Mouse (Mus musculus): ENCODE data around the gene Tlcd2. TPM values are rescaled to one million over a fixed set of nuclear protein-coding genes. Genes with fewer than 3 reads are reported as not detected.

The Tlcd2 gene
- polyA plus RNA-seq, 1 experiment from 2014 or later = 12.7 TPM

GRCm38 (mm10) chr11:75512301-75513018 lies 50.9 kb downstream of the Tlcd2 start:
- H3K9me3 ChIP-seq = no peaks in the 10 kb centered on the region
- H3K4me1 ChIP-seq = peaks cover 34% of the 10 kb centered on the region
- 0 out of 2 replicates have a peak overlapping the region, but pooled peaks have one; percentile 2 for H3K4me3 ChIP-seq
- no peak for DNase-seq (ENCODE audit: low spot score)
- H3K36me3 ChIP-seq (replicated peaks) = peaks cover 45% of the 10 kb centered on the region
- 78% methylated on average over 9 of the region's 9 CpGs for WGBS
- no peaks in the 10 kb centered on the region for H3K27me3 ChIP-seq (replicated peaks; ENCODE audit: low read depth, poor library complexity, severe bottlenecking)
- no peak overlapping the region for H3K27ac ChIP-seq (replicated peaks)

GRCm38 (mm10) chr11:75513336-75513735 lies 51.8 kb downstream of the Tlcd2 start, which contains the start of gene Scarf1:
Gene Scarf1 (plus strand): TSS chr11:75513540.
- Histone ChIP-seq H3K4me1 (peaks cover 32% of the 10 kb centered on the region), H3K36me3 (replicated peaks) (peaks cover 37% of the 10 kb centered on the region), H3K27me3 (replicated peaks; ENCODE audit: low read depth, poor library complexity, severe bottlenecking) (no peaks in the 10 kb centered on the region), H3K9me3 (no peaks in the 10 kb centered on the region), H3K4me3 (peak within 1 kb of the TSS; percentile 2; the same call in 1 of the 2 replicates), H3K27ac (replicated peaks) (peak within 1 kb of the TSS; percentile 2; the same call in 1 of the 2 replicates)
- WGBS = 55% methylated on average over 8 of the region's 8 CpGs
- no peak for DNase-seq (ENCODE audit: low spot score)

GRCm38 (mm10) chr11:75515186-75515585 lies 53.7 kb downstream of the Tlcd2 start:
- H3K36me3 ChIP-seq (replicated peaks) = peaks cover 21% of the 10 kb centered on the region
- no peak overlapping the region for H3K27ac ChIP-seq (replicated peaks)
- DNase-seq (ENCODE audit: low spot score) = no peak
- H3K4me1 ChIP-seq = peaks cover 14% of the 10 kb centered on the region
- H3K9me3 ChIP-seq = no peaks in the 10 kb centered on the region
- 93% methylated on average over 25 of the region's 25 CpGs for WGBS
- H3K27me3 ChIP-seq (replicated peaks; ENCODE audit: low read depth, poor library complexity, severe bottlenecking) = no peaks in the 10 kb centered on the region
- H3K4me3 ChIP-seq = no peak overlapping the region

GRCm38 (mm10) chr11:75519834-75520633 lies 58.5 kb downstream of the Tlcd2 start:
- WGBS = 81% methylated on average over 15 of the region's 15 CpGs
- DNase-seq (ENCODE audit: low spot score) = no peak
- Histone ChIP-seq H3K4me1 (no peaks in the 10 kb centered on the region), H3K4me3 (no peak overlapping the region), H3K9me3 (no peaks in the 10 kb centered on the region), H3K27ac (replicated peaks) (no peak overlapping the region), H3K36me3 (replicated peaks) (0 out of 2 replicates have a peak, but pooled peaks cover 3% of the 10 kb centered on the region), H3K27me3 (replicated peaks; ENCODE audit: low read depth, poor library complexity, severe bottlenecking) (no peaks in the 10 kb centered on the region)

MicroRNAs within 50 kb of the gene (microRNA counts, 519-probe panel; counts per million panel counts)
- microRNA mmu-miR-22 = 5,251 counts per million, percentile 89 among the panel's probes with 10 or more counts

Small RNA genes lying within 50 kb of the gene (microRNA-seq; reads per million reads assigned to microRNA genes)
- 2,199 reads per million, percentile 82 among the genes with 10 or more reads in this experiment for gene Mir22

Other genes with a start within 250 kb of the Tlcd2 start
- gene Rpa1, start 113.4 kb upstream of the Tlcd2 start, polyA plus RNA-seq (2016; fragmentation: Nextera tagmentation; extraction: Ambion mirVana) = 192 and 201 TPM in 2 replicates
- gene Smyd4, start 113.3 kb upstream of the Tlcd2 start, polyA plus RNA-seq (2016; fragmentation: Nextera tagmentation; extraction: Ambion mirVana) = 18.2 TPM in 2 replicates
- gene Serpinf1, start 39.0 kb upstream of the Tlcd2 start, polyA plus RNA-seq (2016; fragmentation: Nextera tagmentation; extraction: Ambion mirVana) = 211 and 216 TPM in 2 replicates
- not detected in 2 replicates for gene Serpinf2, start 22.1 kb upstream of the Tlcd2 start, polyA plus RNA-seq (2016; fragmentation: Nextera tagmentation; extraction: Ambion mirVana)
- 6.0 and 6.8 TPM in 2 replicates for gene Wdr81, start 7.0 kb upstream of the Tlcd2 start, polyA plus RNA-seq (2016; fragmentation: Nextera tagmentation; extraction: Ambion mirVana)
- gene Prpf8, start 25.1 kb downstream of the Tlcd2 start, polyA plus RNA-seq (2016; fragmentation: Nextera tagmentation; extraction: Ambion mirVana) = 74.0 and 76.5 TPM in 2 replicates
- gene Rilp, start 48.4 kb downstream of the Tlcd2 start, polyA plus RNA-seq (2016; fragmentation: Nextera tagmentation; extraction: Ambion mirVana) = 0.17 and 0.23 TPM in 2 replicates
- 4.8 and 5.1 TPM in 2 replicates for gene Scarf1, start 51.8 kb downstream of the Tlcd2 start, polyA plus RNA-seq (2016; fragmentation: Nextera tagmentation; extraction: Ambion mirVana)
- 5.1 and 5.6 TPM in 2 replicates for gene Slc43a2, start 70.0 kb downstream of the Tlcd2 start, polyA plus RNA-seq (2016; fragmentation: Nextera tagmentation; extraction: Ambion mirVana)
- gene Pitpna, start 126.4 kb downstream of the Tlcd2 start, polyA plus RNA-seq (2016; fragmentation: Nextera tagmentation; extraction: Ambion mirVana) = 61.5 TPM in 2 replicates
- 16.5 and 19.0 TPM in 2 replicates for gene Inpp5k, start 169.3 kb downstream of the Tlcd2 start, polyA plus RNA-seq (2016; fragmentation: Nextera tagmentation; extraction: Ambion mirVana)
- 19.3 and 22.3 TPM in 2 replicates for gene Myo1c, start 188.8 kb downstream of the Tlcd2 start, polyA plus RNA-seq (2016; fragmentation: Nextera tagmentation; extraction: Ambion mirVana)
- gene Crk, start 217.5 kb downstream of the Tlcd2 start, polyA plus RNA-seq (2016; fragmentation: Nextera tagmentation; extraction: Ambion mirVana) = 112 and 114 TPM in 2 replicates